Mouse (Mus musculus) urinary bladder, postnatal 4 days (tissue): ENCODE measurements around the gene Gm4353.

ENCODE experiments used
- DNase-seq, 2 experiments: peaks; one replicate each; pipeline ENCODE4 v3.0.0; 2021 to 2022; ENCODE audit warnings: low spot score in 2 of 2

The Gm4353 gene

GRCm38 (mm10) chr7:116040470-116041019 lies 43.9 kb downstream of the Gm4353 start:
- DNase-seq: no peak

- peak; percentile 75 to 77 for DNase-seq
Observed at GRCm38 (mm10) chr7:116039538-116040466, 44.6 kb downstream of the Gm4353 start.

- no peak for DNase-seq
Observed at GRCm38 (mm10) chr7:116039196-116039537, 45.3 kb downstream of the Gm4353 start, which contains the start of gene 1110004F10Rik. 1110004F10Rik (plus strand) TSS chr7:116039397.

GRCm38 (mm10) chr7:116038511-116038910 lies 45.9 kb downstream of the Gm4353 start, which contains the start of gene Sox6:
Sox6 (minus strand) TSS chr7:116038796.
- no peak for DNase-seq

- no peak for DNase-seq
Observed at GRCm38 (mm10) chr7:116038024-116038423, 46.4 kb downstream of the Gm4353 start.

GRCm38 (mm10) chr7:116036591-116037555 lies 47.6 kb downstream of the Gm4353 start:
- DNase-seq: no peak

GRCm38 (mm10) chr7:116035504-116035903 lies 48.9 kb downstream of the Gm4353 start:
- no peak for DNase-seq

- peak in 1 of 2 experiments; percentile 60 for DNase-seq
Observed at GRCm38 (mm10) chr7:116034282-116034758, 50.1 kb downstream of the Gm4353 start.

- DNase-seq: peak; percentile 52 to 64
Observed at GRCm38 (mm10) chr7:116033371-116034241, 50.8 kb downstream of the Gm4353 start.
